Mouse (Mus musculus) brain, embryonic 18.5 days (tissue): ENCODE data around the gene Pdk2.
"Not testable (repeated sequence)": the region's sequence is repeated elsewhere in the genome, so short reads cannot be mapped to it uniquely, and the experiment has no call there.

Experiments
- DNase-seq: peaks from one replicate; pipeline ENCODE4 v3.0.0-alpha.2; 2012; ENCODE audit warnings: low read depth, low spot score

The Pdk2 gene

GRCm38 (mm10) chr11:95027850-95028470 lies 13.2 kb downstream of the Pdk2 start:
- no peak for DNase-seq

DNA sequence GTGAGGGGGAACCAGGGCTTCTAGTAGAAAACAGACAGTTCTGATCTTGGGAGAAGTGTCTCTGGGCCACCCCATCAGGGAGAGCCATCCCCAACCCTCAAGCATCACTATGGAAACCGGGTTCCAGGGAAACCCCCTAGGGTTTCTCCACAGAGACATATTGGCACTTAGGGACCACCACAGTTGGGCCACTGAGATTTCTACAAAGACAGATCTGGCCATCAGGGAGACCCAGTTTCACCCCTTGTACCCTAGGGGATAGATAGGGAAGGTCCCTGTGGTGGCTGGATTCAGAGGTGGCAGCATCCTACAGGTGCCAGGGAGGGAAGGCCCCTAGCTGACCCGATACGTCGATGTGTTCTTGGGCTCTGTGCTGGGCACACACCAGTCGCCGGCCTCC lies 14.3 kb downstream of the Pdk2 start:
- DNase-seq = no peak

DNA sequence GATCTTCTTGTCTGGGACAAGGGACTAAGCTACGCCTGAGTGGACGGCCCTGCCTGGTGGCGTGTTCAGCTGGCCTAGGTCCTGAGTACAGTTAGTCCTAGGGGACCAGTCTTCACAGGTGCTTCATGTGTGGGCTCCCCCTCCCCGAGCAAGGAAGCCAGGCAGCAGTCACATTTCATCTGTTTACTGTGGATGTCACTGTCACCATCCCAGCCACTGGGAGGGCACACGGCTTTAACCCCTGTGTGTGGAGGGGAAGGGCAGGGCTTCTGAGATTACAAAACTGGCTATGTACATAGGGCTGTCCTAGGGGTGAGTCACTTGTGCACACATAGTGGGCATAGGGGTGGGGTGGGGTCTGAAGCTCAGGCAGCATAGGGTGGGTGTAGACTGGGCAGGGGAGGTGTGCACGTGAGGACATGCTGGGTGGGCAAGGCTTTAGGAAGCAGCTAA lies 15.0 kb downstream of the Pdk2 start:
- no peak for DNase-seq

DNA sequence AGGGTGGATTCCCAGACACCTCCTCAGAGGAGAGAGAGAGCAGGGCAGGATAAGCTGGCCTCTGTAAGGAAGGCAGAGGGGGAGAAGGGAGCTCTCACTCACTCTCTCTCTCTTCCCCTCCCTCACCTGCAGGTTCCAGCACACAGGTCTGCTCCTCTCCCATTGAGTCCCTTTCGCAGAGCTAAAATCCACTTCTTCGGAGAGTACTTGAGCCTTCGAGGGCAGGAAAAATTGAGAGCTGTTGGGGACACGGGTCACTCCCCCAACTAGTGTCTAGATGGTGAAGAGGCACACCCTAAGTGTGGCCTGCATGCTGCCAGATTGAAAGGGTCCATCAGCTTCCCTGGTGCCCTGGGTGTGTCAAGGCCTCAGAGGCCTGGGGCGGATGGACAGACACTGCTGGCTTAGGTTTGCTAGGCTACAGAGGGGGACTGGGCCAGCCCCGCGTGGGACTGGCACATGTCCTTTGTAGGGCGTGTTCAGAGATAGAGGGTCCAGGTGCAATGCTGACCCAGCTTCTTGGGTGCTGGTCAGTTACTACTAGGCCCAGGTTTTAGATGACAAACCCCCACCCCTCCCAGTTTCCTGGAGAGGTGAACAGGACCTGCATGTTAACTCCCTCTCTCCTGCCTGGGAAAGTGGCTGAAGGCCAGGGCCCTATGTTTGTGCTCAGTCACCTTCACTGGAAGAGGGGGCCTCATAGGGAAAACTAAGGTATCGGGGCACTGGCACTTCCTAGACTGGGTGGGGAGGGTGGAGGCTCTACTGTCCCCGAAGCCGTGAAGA lies 15.7 kb downstream of the Pdk2 start:
- no peak for DNase-seq

GRCm38 (mm10) chr11:95024439-95025184 lies 16.5 kb downstream of the Pdk2 start:
- DNase-seq = no peak

DNA sequence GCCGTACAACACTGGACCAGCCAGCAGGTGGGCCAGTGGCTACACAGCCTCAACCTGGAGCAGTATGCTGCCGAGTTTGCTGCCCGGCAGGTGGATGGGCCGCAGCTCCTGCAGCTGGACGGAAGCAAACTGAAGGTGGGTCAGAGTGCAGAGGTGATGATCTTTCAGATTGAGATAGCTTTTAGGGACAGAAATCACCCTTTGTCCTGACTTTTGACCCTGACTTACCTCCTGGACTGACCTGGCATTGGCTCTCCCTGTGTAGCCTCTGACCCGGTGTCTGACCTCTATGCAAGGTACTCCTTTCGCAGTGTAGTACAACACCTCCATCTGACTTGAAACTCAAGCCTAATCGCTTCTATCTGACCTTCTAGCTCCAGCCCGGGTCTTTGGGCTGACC lies 17.7 kb downstream of the Pdk2 start:
- no peak for DNase-seq

GRCm38 (mm10) chr11:95022237-95022992 lies 18.7 kb downstream of the Pdk2 start:
- DNase-seq = no peak

- DNase-seq = no peak
Measured at GRCm38 (mm10) chr11:95015484-95015883, 25.7 kb downstream of the Pdk2 start.

GRCm38 (mm10) chr11:95012487-95012886 lies 28.7 kb downstream of the Pdk2 start:
- DNase-seq = no peak

DNA sequence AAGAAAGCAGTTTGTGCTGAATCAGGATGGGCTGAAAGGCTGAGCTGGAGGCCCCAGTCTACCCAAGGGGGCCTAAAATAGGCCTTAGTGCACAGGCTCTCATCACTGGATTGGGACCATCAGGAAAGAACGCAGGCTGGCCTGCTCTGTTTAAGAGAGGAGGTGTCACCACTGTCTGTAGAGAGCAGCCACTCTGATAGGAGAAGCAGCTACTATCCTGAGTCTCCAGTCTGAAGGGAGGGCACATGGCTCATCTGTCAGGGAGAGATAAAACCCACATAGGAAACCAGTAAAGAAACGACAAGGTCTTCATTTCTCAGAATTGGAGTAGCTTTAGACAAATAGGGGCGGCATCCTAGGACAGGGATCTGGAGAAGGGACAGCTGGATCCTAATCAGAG lies 29.1 kb downstream of the Pdk2 start:
- no peak for DNase-seq

DNA sequence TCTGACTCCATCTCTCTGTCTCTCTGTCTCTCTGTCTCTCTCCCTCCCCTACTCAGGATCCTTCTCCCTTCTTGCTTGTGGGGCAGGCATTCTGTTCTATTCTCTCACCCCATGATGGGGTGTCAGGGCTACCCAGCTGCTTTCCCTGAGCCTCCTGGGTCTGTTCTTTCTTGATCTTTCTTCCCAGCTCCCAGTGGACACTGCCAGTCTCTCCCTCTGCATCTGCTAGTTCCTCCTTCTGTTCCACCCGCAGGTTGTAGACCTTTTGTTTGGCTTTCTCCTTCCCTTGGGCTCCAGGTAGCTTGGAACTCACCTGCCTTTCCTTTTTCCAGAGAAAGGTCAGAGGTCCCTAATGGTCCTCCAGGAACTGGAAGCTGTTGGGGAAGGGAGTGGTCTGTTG lies 29.7 kb downstream of the Pdk2 start:
- no peak for DNase-seq

DNA sequence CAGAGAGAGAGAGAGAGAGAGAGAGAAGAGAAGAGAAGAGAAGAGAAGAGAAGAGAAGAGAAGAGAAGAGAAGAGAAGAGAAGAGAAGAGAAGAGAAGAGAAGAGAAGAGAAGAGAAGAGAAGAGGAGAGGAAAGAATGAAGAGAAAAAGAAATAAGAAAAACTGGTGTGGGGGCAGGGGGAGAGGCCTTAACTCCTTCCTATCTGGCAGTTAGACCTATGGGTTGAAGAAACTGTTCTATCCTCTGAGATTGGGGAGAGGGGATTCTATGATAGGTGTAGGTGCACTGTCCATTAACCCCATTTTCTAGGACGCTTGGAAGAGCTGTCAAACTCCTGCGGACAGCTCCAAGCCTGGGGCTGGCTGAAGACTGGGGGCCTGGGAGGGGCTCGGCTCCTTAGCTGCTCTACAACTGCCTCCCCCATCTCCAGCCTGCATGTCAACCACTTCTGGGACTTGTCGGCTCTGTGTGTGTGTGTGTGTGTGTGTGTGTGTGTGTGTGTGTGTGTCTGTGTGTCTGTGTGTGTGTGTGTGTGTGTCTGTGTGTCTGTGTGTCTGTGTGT lies 30.2 kb downstream of the Pdk2 start:
- not testable (repeated sequence) for DNase-seq

- DNase-seq = no peak
Measured at GRCm38 (mm10) chr11:95010141-95010739, 30.9 kb downstream of the Pdk2 start.

DNA sequence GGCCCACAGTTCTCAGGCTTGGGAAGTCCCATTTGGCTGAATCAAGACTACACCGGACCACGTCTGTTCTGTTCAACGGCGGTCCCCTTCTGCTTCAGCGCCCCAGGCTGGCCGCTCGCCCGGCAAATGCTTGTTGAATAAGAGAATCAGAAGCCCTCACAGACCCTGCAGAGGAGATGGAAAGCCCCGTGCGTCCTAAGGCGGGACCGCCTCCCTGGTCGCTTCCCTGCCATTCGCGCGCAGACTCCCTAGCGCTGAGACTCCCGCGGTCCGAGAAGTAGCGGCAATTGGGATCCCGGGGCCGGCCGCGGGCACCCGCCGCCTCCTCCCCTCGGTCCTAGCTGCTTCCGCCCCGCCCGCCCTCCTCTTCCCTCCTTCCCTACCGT lies 31.5 kb downstream of the Pdk2 start, which contains the start of gene Samd14:
Gene Samd14 (plus strand): TSS at position 251 of the 386 bp plus-strand sequence.
- peak; percentile 73 for DNase-seq

DNA sequence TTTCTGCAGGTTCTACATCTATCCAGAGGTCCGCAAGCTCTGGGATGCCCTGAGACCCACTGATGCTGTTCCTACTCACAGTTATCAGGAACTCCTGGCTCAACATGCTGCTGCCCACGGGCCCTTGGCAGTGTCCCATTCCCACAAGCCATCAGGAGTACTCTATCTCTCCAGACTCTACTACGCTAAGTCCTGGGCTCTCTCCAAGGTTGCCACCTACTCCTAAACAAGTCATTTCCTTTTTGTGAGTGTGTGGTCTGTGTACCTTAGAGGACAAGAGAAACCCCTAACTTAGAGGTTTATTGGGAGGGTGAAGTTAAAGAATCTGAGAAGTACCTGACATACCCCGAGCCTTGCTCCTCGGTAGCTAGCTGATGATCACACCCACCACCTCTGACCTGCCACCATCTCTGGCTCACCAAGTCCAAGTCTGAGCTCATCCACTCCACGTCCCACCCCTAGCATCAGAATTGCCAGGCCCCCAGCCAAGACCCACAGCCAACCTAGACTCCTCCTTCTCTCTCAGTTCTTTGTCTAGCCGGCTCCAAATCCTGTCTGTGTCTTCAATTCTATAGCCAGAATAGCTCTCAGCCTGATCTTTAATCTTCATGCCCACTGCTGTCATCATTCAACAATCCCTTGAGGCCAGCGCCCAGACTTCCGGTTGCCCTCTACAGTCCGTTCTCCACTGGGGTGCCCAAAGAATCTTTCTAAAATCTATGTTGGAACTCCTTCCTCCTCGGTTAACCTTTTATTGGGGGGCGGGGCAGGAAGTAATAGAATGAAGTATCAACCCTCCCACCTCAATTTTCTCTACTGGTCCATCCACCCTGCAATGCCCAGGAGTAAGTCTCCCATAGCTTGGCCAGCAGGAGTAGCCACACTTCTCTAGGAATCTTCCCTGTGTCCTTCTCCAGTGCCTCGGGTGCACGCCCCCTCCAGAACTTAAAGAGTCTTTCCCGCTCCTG lies 32.2 kb downstream of the Pdk2 start:
- DNase-seq = no peak

DNA sequence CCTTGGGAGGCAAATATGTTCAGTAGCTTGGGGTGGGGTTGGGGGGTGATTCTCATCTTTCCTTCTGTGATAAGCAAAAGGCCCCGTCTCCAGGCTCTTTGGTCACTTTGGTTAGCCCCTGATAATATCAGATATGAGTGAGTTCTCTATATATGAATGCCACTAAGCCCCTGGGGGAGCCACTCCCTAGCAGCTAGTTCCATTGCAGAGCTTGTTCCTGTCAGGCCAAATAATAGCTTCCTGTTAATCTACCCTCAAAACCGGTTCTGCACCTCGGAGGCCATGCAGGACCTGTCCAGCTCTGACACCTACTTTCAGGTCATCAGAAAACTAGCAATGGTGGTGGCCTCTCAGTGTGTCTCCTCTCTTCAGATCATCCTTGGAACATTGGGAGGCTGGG lies 33.7 kb downstream of the Pdk2 start:
- DNase-seq = no peak

GRCm38 (mm10) chr11:95006525-95007219 lies 34.5 kb downstream of the Pdk2 start:
- peak; percentile 61 for DNase-seq

DNA sequence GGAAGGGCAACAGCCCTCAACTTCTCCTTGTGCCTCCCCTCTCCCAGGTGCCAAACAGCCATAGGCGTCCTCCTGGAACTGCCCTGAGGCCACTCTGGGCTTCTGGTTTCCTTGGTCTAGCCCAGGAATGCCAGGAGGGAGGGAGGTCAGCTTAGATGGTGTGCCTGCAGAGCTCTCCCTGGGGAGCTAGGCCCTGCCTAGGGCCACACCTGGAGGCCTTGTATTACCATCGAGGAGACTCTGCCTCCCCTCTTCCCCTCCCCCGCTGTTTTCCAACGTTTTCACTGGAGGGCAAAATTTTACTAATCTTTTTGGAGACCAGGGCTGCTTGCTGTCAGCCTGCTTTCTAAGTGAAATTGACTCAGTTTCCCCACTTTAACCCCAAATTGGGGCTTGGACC lies 35.1 kb downstream of the Pdk2 start:
- no peak for DNase-seq

DNA sequence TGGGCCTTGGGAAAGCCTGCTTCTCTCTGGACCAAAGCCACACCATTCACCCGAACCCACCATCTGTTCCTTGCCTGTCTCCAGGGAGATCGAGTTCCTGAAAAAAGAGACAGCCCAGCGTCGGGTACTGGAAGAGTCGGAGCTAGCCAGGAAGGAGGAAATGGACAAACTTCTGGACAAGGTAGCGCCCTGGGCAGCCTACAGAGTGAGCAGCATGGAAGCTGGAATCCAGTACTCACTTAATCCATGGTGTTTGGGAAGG lies 36.3 kb downstream of the Pdk2 start:
- no peak for DNase-seq
